28 mouse cellular contexts compared by ENCODE assay signal in genomic region chr2:106149701-106150100, GRCm38 (mm10).
DNase-seq lines count a peak whose midpoint lies in the region; ATAC-seq and TF ChIP-seq lines count a peak whose summit lies in the region.
"Had no signal": no experiment of that assay in that cellular context is flagged by ENCODE, and none has a peak within 500 bp of the region (broad histone marks: within the 10 kb centered on the region; RNA-seq: fewer than 3 reads in every experiment).

No protein-coding gene starts in this region.

- peak; percentile 75 for ATAC-seq in hindbrain, embryonic 11.5 days (ENCODE audit: low FRiP score)
- no peak for ATAC-seq in hindbrain, postnatal 0 days
- peak; percentile 80 for ATAC-seq in hindbrain, embryonic 12.5 days (ENCODE audit: low FRiP score)
- ATAC-seq in neural tube, embryonic 14.5 days (ENCODE audit: low read depth): peak; percentile 65; the same call in 1 of the 2 replicates
- ATAC-seq: forebrain, embryonic 13.5 days; intestine, embryonic 16.5 days; midbrain, embryonic 16.5 days; Patski had no signal

- H3K27ac ChIP-seq in hindbrain, embryonic 11.5 days (ENCODE audit: low read depth, low read length): no peak overlapping the region
- no peak overlapping the region for H3K27ac ChIP-seq in hindbrain, postnatal 0 days
- no peak overlapping the region for H3K27ac ChIP-seq in hindbrain, embryonic 12.5 days
- H3K27ac ChIP-seq in neural tube, embryonic 14.5 days (ENCODE audit: low read depth, low read length): no peak overlapping the region
- H3K27ac ChIP-seq: forebrain, embryonic 13.5 days; kidney, postnatal 0 days; liver, embryonic 14.5 days; macrophage; midbrain, embryonic 10.5 days; stomach, postnatal 0 days had no signal

- H3K9me3 ChIP-seq in hindbrain, embryonic 11.5 days (ENCODE audit: control insufficient read depth, low read length): no peaks in the 10 kb centered on the region
- no peaks in the 10 kb centered on the region for H3K9me3 ChIP-seq in hindbrain, postnatal 0 days (ENCODE audit: low read length)
- H3K9me3 ChIP-seq in hindbrain, embryonic 12.5 days (replicated peaks): no peaks in the 10 kb centered on the region
- no peaks in the 10 kb centered on the region for H3K9me3 ChIP-seq in neural tube, embryonic 14.5 days (ENCODE audit: control insufficient read depth, low read length)
- H3K9me3 ChIP-seq: forebrain, embryonic 13.5 days; midbrain, embryonic 10.5 days had no signal

- DNase-seq in hindbrain, embryonic 11.5 days (ENCODE audit: low spot score): peak; percentile 33
- no peak for DNase-seq in hindbrain, postnatal 0 days (ENCODE audit: low spot score)
- DNase-seq in brain, embryonic 14.5 days (ENCODE audit: low read depth): peak; percentile 8
- no peak for DNase-seq in cerebellum, postnatal 14 days
- DNase-seq in left cerebral cortex, postnatal 14 days (ENCODE audit: low spot score in 2 of 2): no peak
- DNase-seq: adrenal gland, postnatal 10 days; cerebellum, adult 2 months; cerebellum, postnatal 36 days; gastrocnemius, postnatal 10 days; kidney, adult 8-10 months; layer of hippocampus, adult 9-11 months; liver; lung, adult 2 months; lung, postnatal 10 days; right cerebral cortex, postnatal 4 days; thymus, postnatal 4 days had no signal

- TF ChIP-seq CTCF in hindbrain, postnatal 0 days (IDR thresholded peaks at IDR 0.05; ENCODE audit: low read depth): no peak
- no peak for TF ChIP-seq CTCF in brain, embryonic 14.5 days (IDR thresholded peaks at IDR 0.05; ENCODE audit: borderline replicate concordance, extremely low read depth, insufficient read depth, insufficient read length)

- H3K36me3 ChIP-seq in hindbrain, embryonic 11.5 days (ENCODE audit: control insufficient read depth, insufficient read depth, low read length): no peaks in the 10 kb centered on the region
- no peaks in the 10 kb centered on the region for H3K36me3 ChIP-seq in hindbrain, postnatal 0 days (ENCODE audit: insufficient read depth, low read length)
- no peaks in the 10 kb centered on the region for H3K36me3 ChIP-seq in hindbrain, embryonic 12.5 days
- H3K36me3 ChIP-seq in neural tube, embryonic 14.5 days (ENCODE audit: control insufficient read depth, insufficient read depth, low read length): no peaks in the 10 kb centered on the region
- H3K36me3 ChIP-seq: midbrain, embryonic 10.5 days had no signal

- no peak overlapping the region for H3K9ac ChIP-seq in hindbrain, embryonic 11.5 days (ENCODE audit: low read depth, low read length)
- H3K9ac ChIP-seq in hindbrain, postnatal 0 days (replicated peaks; ENCODE audit: low read length): no peak overlapping the region
- H3K9ac ChIP-seq in hindbrain, embryonic 12.5 days: no peak overlapping the region
- no peak overlapping the region for H3K9ac ChIP-seq in neural tube, embryonic 14.5 days (replicated peaks; ENCODE audit: low read depth, low read length)
- H3K9ac ChIP-seq: forebrain, embryonic 13.5 days; liver, embryonic 14.5 days had no signal

- no peaks in the 10 kb centered on the region for H3K4me1 ChIP-seq in hindbrain, embryonic 11.5 days (replicated peaks; ENCODE audit: control insufficient read depth, insufficient read depth, low read length)
- no peaks in the 10 kb centered on the region for H3K4me1 ChIP-seq in hindbrain, postnatal 0 days (ENCODE audit: insufficient read depth, low read length)
- H3K4me1 ChIP-seq in hindbrain, embryonic 12.5 days: no peaks in the 10 kb centered on the region
- no peaks in the 10 kb centered on the region for H3K4me1 ChIP-seq in neural tube, embryonic 14.5 days (ENCODE audit: control insufficient read depth, insufficient read depth, low read length)
- H3K4me1 ChIP-seq: forebrain, embryonic 13.5 days had no signal

- H3K4me2 ChIP-seq in hindbrain, embryonic 11.5 days (replicated peaks; ENCODE audit: low read depth, low read length): no peak overlapping the region
- H3K4me2 ChIP-seq in hindbrain, postnatal 0 days (ENCODE audit: low read depth, low read length): no peak overlapping the region
- no peak overlapping the region for H3K4me2 ChIP-seq in hindbrain, embryonic 12.5 days (replicated peaks)
- H3K4me2 ChIP-seq in neural tube, embryonic 14.5 days (ENCODE audit: low read depth, low read length): no peak overlapping the region
- H3K4me2 ChIP-seq: forebrain, embryonic 13.5 days had no signal

- intact Hi-C loops in left cerebral cortex, postnatal 14 days (cut with DNase I): no loop called here

- WGBS in hindbrain, embryonic 11.5 days: 30% methylated on average over 3 of the region's 3 CpGs
- 9% methylated on average over 3 of the region's 3 CpGs for WGBS in hindbrain, postnatal 0 days
- 20% methylated on average over 3 of the region's 3 CpGs for WGBS in hindbrain, embryonic 12.5 days
- WGBS in neural tube, embryonic 14.5 days: 7% methylated on average over 3 of the region's 3 CpGs

- no peaks in the 10 kb centered on the region for H3K27me3 ChIP-seq in hindbrain, embryonic 11.5 days (ENCODE audit: control insufficient read depth, insufficient read depth, low read length)
- no peaks in the 10 kb centered on the region for H3K27me3 ChIP-seq in hindbrain, postnatal 0 days (ENCODE audit: insufficient read depth, low read length)
- no peaks in the 10 kb centered on the region for H3K27me3 ChIP-seq in hindbrain, embryonic 12.5 days
- H3K27me3 ChIP-seq in neural tube, embryonic 14.5 days (ENCODE audit: control insufficient read depth, insufficient read depth, low read length): no peaks in the 10 kb centered on the region
- H3K27me3 ChIP-seq: forebrain, embryonic 13.5 days; Patski had no signal

- no peak for TF ChIP-seq POLR2A in brain, embryonic 14.5 days (IDR thresholded peaks at IDR 0.05; ENCODE audit: borderline replicate concordance, extremely low read depth, insufficient read depth, insufficient read length, poor library complexity, severe bottlenecking)

- H3K4me3 ChIP-seq in hindbrain, embryonic 11.5 days (ENCODE audit: low read depth, low read length): no peak overlapping the region
- no peak overlapping the region for H3K4me3 ChIP-seq in hindbrain, postnatal 0 days (ENCODE audit: low read length)
- no peak overlapping the region for H3K4me3 ChIP-seq in hindbrain, embryonic 12.5 days
- no peak overlapping the region for H3K4me3 ChIP-seq in neural tube, embryonic 14.5 days (ENCODE audit: low read depth, low read length)
- H3K4me3 ChIP-seq: forebrain, embryonic 13.5 days; midbrain, embryonic 10.5 days; myocyte had no signal

Comparison
In these comparisons a context has a peak if more than half of its experiments do, and no peak if none do; other contexts are left out.
1. DNase-seq: peak in hindbrain, embryonic 11.5 days (single experiment) and brain, embryonic 14.5 days (single experiment); none in hindbrain, postnatal 0 days (single experiment), cerebellum, postnatal 14 days (0 of 2) and left cerebral cortex, postnatal 14 days (0 of 2).